ENCODE assay signal across 12 mouse cellular contexts in genomic region chr2:180776793-180777192, GRCm38 (mm10). TPM values are rescaled to one million over a fixed set of nuclear protein-coding genes. Genes with fewer than 3 reads are reported as not detected.
DNase-seq lines count a peak whose midpoint lies in the region; ATAC-seq and TF ChIP-seq lines count a peak whose summit lies in the region.
"Had no signal": no experiment of that assay in that cellular context is flagged by ENCODE, and none has a peak within 500 bp of the region (broad histone marks: within the 10 kb centered on the region; RNA-seq: fewer than 3 reads in every experiment).

Gene Bhlhe23 (minus strand): TSS chr2:180776900.

- WGBS in heart, embryonic 13.5 days = 3% methylated on average over 28 of the region's 28 CpGs
- WGBS in forebrain, embryonic 14.5 days = under 1% methylated on average over 28 of the region's 28 CpGs
- WGBS in limb, embryonic 15.5 days = 2% methylated on average over 28 of the region's 28 CpGs

- H3K36me3 ChIP-seq in heart, embryonic 13.5 days = no peaks in the 10 kb centered on the region
- H3K36me3 ChIP-seq in ES-Bruce4 (ENCODE audit: control insufficient read depth, insufficient read depth, low read length, poor library complexity, severe bottlenecking) = no peaks in the 10 kb centered on the region
- H3K36me3 ChIP-seq in forebrain, embryonic 14.5 days (ENCODE audit: control insufficient read depth, insufficient read depth, low read length) = no peaks in the 10 kb centered on the region
- no peaks in the 10 kb centered on the region for H3K36me3 ChIP-seq in limb, embryonic 15.5 days

- H3K27me3 ChIP-seq in heart, embryonic 13.5 days (replicated peaks) = peaks cover 98% of the 10 kb centered on the region
- peaks cover 13% of the 10 kb centered on the region for H3K27me3 ChIP-seq in ES-Bruce4 (ENCODE audit: control insufficient read depth, insufficient read depth, low read length, poor library complexity, severe bottlenecking)
- peaks cover 76% of the 10 kb centered on the region for H3K27me3 ChIP-seq in forebrain, embryonic 14.5 days (replicated peaks; ENCODE audit: control insufficient read depth, insufficient read depth, low read length)
- peaks cover 91% of the 10 kb centered on the region for H3K27me3 ChIP-seq in limb, embryonic 15.5 days

- H3K4me2 ChIP-seq in heart, embryonic 13.5 days = peak within 1 kb of the TSS; percentile 50
- peak within 1 kb of the TSS; percentile 37 for H3K4me2 ChIP-seq in forebrain, embryonic 14.5 days (ENCODE audit: low read length)
- peak within 1 kb of the TSS; percentile 40 for H3K4me2 ChIP-seq in limb, embryonic 15.5 days

- no peak for DNase-seq in heart, adult 18-20 months
- DNase-seq in forebrain, embryonic 14.5 days (ENCODE audit: low spot score) = no peak
- DNase-seq in adrenal gland, adult 8-10 months = no peak
- no peak for DNase-seq in ovary, adult 18-20 months (ENCODE audit: low spot score)
- no peak for DNase-seq in gastrocnemius, adult 18-20 months (ENCODE audit: low spot score)
- DNase-seq: B cell, adult 2 months had no signal

- peaks cover 6% of the 10 kb centered on the region; the same call in 1 of the 2 replicates for H3K4me1 ChIP-seq in heart, embryonic 13.5 days
- no peaks in the 10 kb centered on the region for H3K4me1 ChIP-seq in ES-Bruce4 (ENCODE audit: control insufficient read depth, insufficient read depth, low read length)
- H3K4me1 ChIP-seq in forebrain, embryonic 14.5 days (ENCODE audit: control insufficient read depth, insufficient read depth, low read length) = 0 out of 2 replicates have a peak, but pooled peaks cover 4% of the 10 kb centered on the region
- H3K4me1 ChIP-seq in limb, embryonic 15.5 days = peaks cover 10% of the 10 kb centered on the region

- TF ChIP-seq EP300 in ES-Bruce4 (IDR thresholded peaks at IDR 0.05; ENCODE audit: insufficient read depth, low read depth, low read length) = no peak

- no peak for TF ChIP-seq POLR2A in ES-Bruce4 (IDR thresholded peaks at IDR 0.05; ENCODE audit: insufficient read depth, low read length)

- TF ChIP-seq CTCF in ES-Bruce4 (IDR thresholded peaks at IDR 0.05; ENCODE audit: low read depth, low read length) = no peak

- H3K9me3 ChIP-seq in heart, embryonic 13.5 days = no peaks in the 10 kb centered on the region
- H3K9me3 ChIP-seq in ES-Bruce4 (replicated peaks; ENCODE audit: control insufficient read depth, insufficient read depth, low read length, poor library complexity, severe bottlenecking) = no peaks in the 10 kb centered on the region
- H3K9me3 ChIP-seq in forebrain, embryonic 14.5 days (replicated peaks; ENCODE audit: control insufficient read depth, low read length) = no peaks in the 10 kb centered on the region
- H3K9me3 ChIP-seq in limb, embryonic 15.5 days = no peaks in the 10 kb centered on the region

- no peak within 1 kb of the TSS for H3K27ac ChIP-seq in heart, embryonic 13.5 days (replicated peaks)
- H3K27ac ChIP-seq in ES-Bruce4 (ENCODE audit: insufficient read depth, low read length) = no peak within 1 kb of the TSS
- no peak within 1 kb of the TSS for H3K27ac ChIP-seq in forebrain, embryonic 14.5 days (ENCODE audit: low read depth, low read length)
- H3K27ac ChIP-seq in limb, embryonic 15.5 days = no peak within 1 kb of the TSS

- H3K4me3 ChIP-seq in heart, embryonic 13.5 days = peak within 1 kb of the TSS; percentile 32
- H3K4me3 ChIP-seq in ES-Bruce4 (ENCODE audit: low read depth, low read length) = peak within 1 kb of the TSS; percentile 49
- H3K4me3 ChIP-seq in forebrain, embryonic 14.5 days (ENCODE audit: low read depth, low read length) = peak within 1 kb of the TSS; percentile 24
- peak within 1 kb of the TSS; percentile 17 for H3K4me3 ChIP-seq in limb, embryonic 15.5 days
- H3K4me3 ChIP-seq: myocyte had no signal

- H3K9ac ChIP-seq in heart, embryonic 13.5 days = no peak within 1 kb of the TSS
- peak within 1 kb of the TSS; percentile 6 for H3K9ac ChIP-seq in ES-Bruce4 (ENCODE audit: low read depth, poor library complexity, severe bottlenecking)
- no peak within 1 kb of the TSS for H3K9ac ChIP-seq in forebrain, embryonic 14.5 days (ENCODE audit: low read length)
- no peak within 1 kb of the TSS for H3K9ac ChIP-seq in limb, embryonic 15.5 days

- ATAC-seq in heart, embryonic 13.5 days (ENCODE audit: extremely low read depth, insufficient number of reproducible peaks, low FRiP score, low TSS enrichment) = no peak
- ATAC-seq in forebrain, embryonic 14.5 days = no peak
- no peak for ATAC-seq in limb, embryonic 15.5 days (ENCODE audit: insufficient number of reproducible peaks, low FRiP score, low TSS enrichment, low read depth)

RNA-seq across cellular contexts. Expression of gene Bhlhe23, which starts in this region (rescaled TPM):
- polyA plus RNA-seq in heart, embryonic 13.5 days (2015; fragmentation: Nextera tagmentation; extraction: Ambion mirVana) = not detected in 2 replicates
- total RNA-seq in heart, adult 18-20 months (2021) = not detected
- not detected in 2 replicates for polyA plus RNA-seq in ES-Bruce4 (2011; ENCODE audit: insufficient read depth, insufficient read length, low read depth, missing spikeins)
- polyA plus RNA-seq in forebrain, embryonic 14.5 days (2014; fragmentation: Nextera tagmentation; extraction: Ambion mirVana) = 0.85 and 1.1 TPM in 2 replicates
- polyA plus RNA-seq in limb, embryonic 15.5 days (2015; fragmentation: Nextera tagmentation; extraction: Ambion mirVana) = not detected in 2 replicates
- not detected for total RNA-seq in adrenal gland, adult 8-10 months (2022)
- not detected for total RNA-seq in gastrocnemius, adult 18-20 months (2021)
- total RNA-seq: common myeloid progenitor, adult 5-6 weeks; granulocyte monocyte progenitor cell, adult 5-6 weeks had no signal
- polyA plus RNA-seq: myocyte had no signal
